Mouse (Mus musculus) testis, adult 2 months (tissue): Measurements from ENCODE around the gene Slc22a13. TPM values are rescaled to one million over a fixed set of nuclear protein-coding genes. Genes with fewer than 3 reads are reported as not detected.
A peak's percentile ranks its signal among the peaks of the same experiment; 100 is the strongest.

Source experiments
- H3K27ac ChIP-seq: fragments of 200-500 bp; 2 replicates; pipeline ENCODE4 v1.5.1; 2012; ENCODE audit warnings: low read depth, low read length; ENCODE audit not compliant: control insufficient read depth, insufficient read depth
- H3K27me3 ChIP-seq: fragments of 200-500 bp; 2 replicates; pipeline ENCODE4 v1.6.1; 2012; ENCODE audit warnings: mild to moderate bottlenecking, low read length, moderate library complexity; ENCODE audit not compliant: control insufficient read depth, insufficient read depth
- H3K36me3 ChIP-seq: fragments of 200-500 bp; 2 replicates; pipeline ENCODE4 v1.6.1; 2012; ENCODE audit warnings: mild to moderate bottlenecking, low read length; ENCODE audit not compliant: control insufficient read depth, insufficient read depth
- H3K4me1 ChIP-seq: fragments of 200-500 bp; 2 replicates; pipeline ENCODE4 v1.6.1; 2012; ENCODE audit warnings: low read length; ENCODE audit not compliant: control insufficient read depth, insufficient read depth
- H3K4me3 ChIP-seq: fragments of 200-500 bp; 2 replicates; pipeline ENCODE4 v1.5.1; 2012; ENCODE audit warnings: low read depth, mild to moderate bottlenecking, low read length, moderate library complexity, mixed read lengths; ENCODE audit not compliant: control insufficient read depth
- CTCF ChIP-seq: fragments of 200-500 bp; IDR thresholded peaks from 2 replicates; pipeline ENCODE4 v1.5.1; 2012; ENCODE audit warnings: low read depth, mild to moderate bottlenecking, inconsistent platforms, low read length, moderate library complexity; ENCODE audit not compliant: control insufficient read depth, insufficient read depth, insufficient replicate concordance
- POLR2A ChIP-seq: fragments of 200-500 bp; IDR thresholded peaks from 2 replicates; pipeline ENCODE4 v1.6.1; 2012; ENCODE audit warnings: low read depth, mild to moderate bottlenecking, inconsistent platforms, low read length, moderate library complexity; ENCODE audit not compliant: control insufficient read depth
- polyA plus RNA-seq: library from polyadenylated mRNA; depleted of rRNA; stranded (reverse); fragments of >200 nt; gene quantifications from 2 replicates; pipeline ENCODE4 v1.2.3, GENCODE M21; 2012

The Slc22a13 gene
- polyA plus RNA-seq, 1 experiment, result 0.07 TPM

GRCm38 (mm10) chr9:119164743-119165142 is 44.2 kb downstream of the Slc22a13 start:
- Histone ChIP-seq H3K27ac (no peak overlapping the region), H3K27me3 (no peaks in the 10 kb centered on the region), H3K36me3 (no peaks in the 10 kb centered on the region), H3K4me1 (no peaks in the 10 kb centered on the region), H3K4me3 (no peak overlapping the region)
- TF ChIP-seq POLR2A (no peak), CTCF (no peak)

- Histone ChIP-seq H3K36me3 (no peaks in the 10 kb centered on the region), H3K27ac (no peak overlapping the region), H3K27me3 (no peaks in the 10 kb centered on the region), H3K4me1 (peaks cover 6% of the 10 kb centered on the region), H3K4me3 (no peak overlapping the region)
- TF ChIP-seq CTCF, result no peak
- no peak for TF ChIP-seq POLR2A
Measured at GRCm38 (mm10) chr9:119160689-119161088, 48.2 kb downstream of the Slc22a13 start.

- Histone ChIP-seq H3K36me3 (no peaks in the 10 kb centered on the region), H3K27me3 (no peaks in the 10 kb centered on the region), H3K4me3 (no peak within 1 kb of the TSS), H3K4me1 (peaks cover 6% of the 10 kb centered on the region), H3K27ac (no peak within 1 kb of the TSS)
- no peak for TF ChIP-seq CTCF
- TF ChIP-seq POLR2A, result no peak
Measured at GRCm38 (mm10) chr9:119158861-119159260, 50.0 kb downstream of the Slc22a13 start, which contains the start of gene Gm47289. Gm47289 (plus strand) TSS chr9:119159161.

GRCm38 (mm10) chr9:119156278-119157201 is 52.4 kb downstream of the Slc22a13 start, which contains the start of gene Acaa1b:
Acaa1b (minus strand) TSS chr9:119157093.
- Histone ChIP-seq H3K4me3 (peak within 1 kb of the TSS; percentile 49), H3K36me3 (no peaks in the 10 kb centered on the region), H3K27ac (no peak within 1 kb of the TSS), H3K27me3 (no peaks in the 10 kb centered on the region), H3K4me1 (peaks cover 6% of the 10 kb centered on the region)
- TF ChIP-seq CTCF, result 0 out of 2 replicates have a peak, but pooled peaks have one; percentile 22
- no peak for TF ChIP-seq POLR2A

- H3K27me3 ChIP-seq, result no peaks in the 10 kb centered on the region
- no peak overlapping the region for H3K4me3 ChIP-seq
- H3K4me1 ChIP-seq, result peaks cover 6% of the 10 kb centered on the region
- H3K36me3 ChIP-seq, result no peaks in the 10 kb centered on the region
- no peak overlapping the region for H3K27ac ChIP-seq
- TF ChIP-seq POLR2A (no peak), CTCF (no peak)
Measured at GRCm38 (mm10) chr9:119155826-119156225, 53.1 kb downstream of the Slc22a13 start.

GRCm38 (mm10) chr9:119155416-119155815 is 53.5 kb downstream of the Slc22a13 start:
- Histone ChIP-seq H3K4me3 (no peak overlapping the region), H3K27me3 (no peaks in the 10 kb centered on the region), H3K27ac (no peak overlapping the region), H3K36me3 (no peaks in the 10 kb centered on the region), H3K4me1 (peaks cover 6% of the 10 kb centered on the region)
- no peak for TF ChIP-seq CTCF
- TF ChIP-seq POLR2A, result no peak

GRCm38 (mm10) chr9:119151751-119152150 is 57.1 kb downstream of the Slc22a13 start:
- H3K4me1 ChIP-seq, result peaks cover 4% of the 10 kb centered on the region
- H3K27me3 ChIP-seq, result no peaks in the 10 kb centered on the region
- H3K4me3 ChIP-seq, result no peak overlapping the region
- H3K27ac ChIP-seq, result no peak overlapping the region
- no peaks in the 10 kb centered on the region for H3K36me3 ChIP-seq
- no peak for TF ChIP-seq CTCF
- no peak for TF ChIP-seq POLR2A
